Mouse (Mus musculus): ENCODE data around the gene Prdm11.

- TF ChIP-seq CTCF (IDR thresholded peaks at IDR 0.05; ENCODE audit: control insufficient read depth, insufficient read depth, low read length): no peak
- TF ChIP-seq POLR2A (IDR thresholded peaks at IDR 0.05; ENCODE audit: borderline replicate concordance, control insufficient read depth, low read depth, low read length): no peak
These were observed 87.3 kb downstream of the Prdm11 start for GRCm38 (mm10) chr2:92958640-92959039.
